Mouse (Mus musculus): ENCODE results near the gene Ccdc126.

Gene Ccdc126

DNA sequence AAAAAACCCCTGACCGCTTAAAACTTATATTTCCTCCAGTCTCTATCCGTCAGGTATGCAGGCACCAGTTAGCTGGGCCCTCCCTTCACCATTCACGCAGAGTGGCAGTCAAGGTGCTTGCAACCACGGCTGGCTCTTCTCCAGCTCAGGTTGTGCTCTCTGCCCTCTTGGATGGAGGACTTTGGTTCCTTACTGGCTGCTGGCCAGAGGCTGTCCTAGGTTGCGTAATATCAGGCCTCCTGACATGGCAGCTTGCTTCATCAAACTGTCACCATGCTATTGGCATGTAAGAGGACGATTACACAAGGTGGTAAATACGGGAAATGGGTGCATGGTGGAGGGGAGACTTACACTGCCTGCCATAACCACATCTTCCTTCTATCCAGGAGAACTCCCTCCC, 30.8 kb downstream of the Ccdc126 start:
- DNase-seq: peak; percentile 20

DNA sequence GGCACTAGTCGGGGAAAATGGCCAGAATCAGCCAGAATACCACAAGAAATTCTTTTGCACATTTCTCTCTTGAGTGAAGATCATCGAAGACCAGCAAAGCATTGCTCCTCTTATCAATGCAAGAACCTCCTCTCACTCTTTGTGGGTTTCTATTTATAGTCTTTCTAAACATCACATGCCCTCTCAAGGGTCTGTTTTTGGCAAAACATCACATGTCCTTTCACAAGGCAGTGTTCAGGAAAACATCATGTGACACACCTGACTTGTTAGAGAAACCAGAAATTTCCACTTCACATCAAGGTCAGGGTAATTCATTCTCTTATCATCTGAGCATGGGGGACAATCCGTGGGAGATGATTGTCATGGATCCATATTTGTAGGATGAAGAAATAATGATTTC, 35.5 kb downstream of the Ccdc126 start:
- no peak for DNase-seq

DNA sequence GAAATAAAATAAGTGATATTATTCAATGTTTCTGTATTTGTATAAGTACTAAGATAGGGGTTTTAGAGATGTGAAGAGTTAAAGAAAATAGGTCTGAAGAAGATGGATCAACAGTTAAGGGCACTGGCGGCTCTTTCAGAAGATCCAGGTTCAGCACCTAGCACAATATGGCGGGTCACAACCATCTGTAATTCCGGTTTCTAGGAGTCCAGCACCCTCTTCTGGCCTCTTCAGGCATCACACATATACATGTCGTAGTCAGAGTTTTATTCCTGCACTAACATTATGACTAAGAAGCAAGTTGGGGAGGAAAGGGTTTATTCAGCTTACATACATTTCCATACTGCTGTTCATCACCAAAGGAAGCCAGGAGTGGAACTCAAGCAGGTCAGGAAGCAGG, 36.1 kb downstream of the Ccdc126 start:
- DNase-seq: no peak

DNA sequence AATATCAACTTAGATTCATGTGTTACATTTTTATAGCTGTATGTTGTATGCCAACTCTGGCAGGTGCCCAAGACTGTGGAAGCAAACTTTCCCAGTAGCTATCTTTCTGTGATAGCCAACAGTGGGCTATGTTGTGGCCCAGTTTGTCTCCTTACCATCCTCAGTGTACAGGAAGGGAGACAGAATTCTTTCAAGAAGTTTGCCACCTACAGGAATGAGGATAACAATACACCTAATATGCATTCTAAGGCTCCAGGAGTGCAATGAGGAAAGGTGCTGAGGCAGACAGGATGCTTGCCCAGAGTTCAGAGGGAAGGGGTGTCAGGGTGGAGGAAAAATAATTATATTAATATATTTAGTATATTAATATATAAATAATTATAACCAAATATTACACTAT, 41.3 kb downstream of the Ccdc126 start:
- no peak for DNase-seq

DNA sequence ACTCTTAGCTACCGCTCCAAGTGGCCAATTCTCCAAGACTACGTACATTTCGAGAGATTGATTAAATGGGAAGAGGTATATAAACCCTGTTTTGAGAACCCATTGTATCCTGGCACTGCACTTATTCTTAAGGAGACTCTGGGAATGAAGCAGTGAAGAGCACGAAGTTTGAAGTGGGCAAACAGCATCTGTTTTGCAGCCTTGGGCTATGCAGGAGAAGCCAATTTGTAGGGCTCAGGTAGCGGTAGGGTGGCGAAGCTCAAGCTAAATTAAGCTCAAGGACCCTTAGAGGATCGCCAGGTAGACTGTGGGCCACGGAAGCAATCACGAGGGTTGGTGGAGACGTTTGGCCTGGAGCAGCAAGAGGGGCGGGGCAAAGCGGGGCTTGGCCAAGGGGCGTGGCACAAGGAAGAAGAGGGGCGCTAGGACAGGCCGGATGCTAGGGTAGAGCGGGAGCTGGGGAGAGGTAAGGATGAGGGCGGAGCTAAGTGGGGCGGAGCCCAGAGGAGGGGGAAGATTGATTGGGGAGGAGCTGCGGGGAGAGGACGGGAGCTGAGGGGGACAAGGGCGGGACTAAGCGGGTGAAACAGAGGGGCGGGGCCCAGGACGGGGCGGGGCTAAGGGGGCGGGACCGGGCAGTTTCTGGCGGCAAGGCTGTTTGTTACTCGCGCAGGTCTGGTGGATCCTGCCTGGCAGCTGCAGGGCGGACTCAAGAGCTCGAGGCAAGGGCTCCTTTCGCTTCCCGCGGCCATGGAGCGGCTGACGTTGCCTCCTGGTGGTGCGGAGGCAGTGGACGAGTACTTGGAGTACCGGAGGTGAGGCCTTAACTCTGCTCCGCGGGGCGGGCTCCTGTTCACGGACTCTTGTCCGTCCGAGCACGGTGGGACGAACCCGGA, 48.3 kb downstream of the Ccdc126 start, which contains the start of gene Fam221a:
Gene Fam221a, plus strand, starts transcription at position 581 of the 896 bp plus-strand sequence.
- peak; percentile 96 for DNase-seq

DNA sequence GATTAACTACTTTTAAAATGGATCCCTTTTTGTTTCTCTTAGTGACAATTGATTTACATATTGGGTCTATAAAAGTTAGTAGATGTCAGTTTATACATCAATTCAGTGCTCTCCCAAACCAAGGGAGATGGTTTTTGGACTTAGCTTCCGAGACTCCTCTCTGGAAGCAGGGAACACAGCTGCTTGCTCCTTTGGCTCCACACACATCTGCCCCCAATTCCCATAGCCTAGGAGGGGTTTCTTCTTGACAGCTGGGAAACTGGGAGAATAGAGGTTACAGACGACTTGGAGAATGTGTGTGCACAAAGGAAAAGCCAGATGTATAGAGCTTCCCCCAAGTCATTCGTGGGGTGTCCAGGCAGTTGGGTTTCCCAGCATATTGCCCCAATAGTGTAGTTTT, 49.1 kb downstream of the Ccdc126 start:
- DNase-seq: no peak

DNA sequence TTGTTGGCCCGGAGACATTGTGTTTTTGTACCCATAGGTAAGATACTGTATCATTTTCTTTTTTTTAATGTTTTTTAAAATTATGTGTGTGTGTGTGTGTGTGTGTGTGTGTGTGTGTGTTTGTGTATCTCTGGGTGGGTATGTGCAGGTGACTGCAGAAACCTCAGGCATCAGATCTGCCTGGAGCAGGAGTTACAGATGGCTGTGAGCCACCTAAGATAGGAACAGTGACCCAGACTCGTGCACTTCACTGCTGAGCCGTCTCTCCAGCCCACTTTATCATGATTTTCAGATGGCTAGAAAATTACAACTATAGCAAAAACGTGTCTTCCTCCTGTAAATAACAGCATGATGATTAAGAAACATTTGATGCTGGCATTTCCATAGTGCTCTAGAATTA, 53.6 kb downstream of the Ccdc126 start:
- DNase-seq: no peak

DNA sequence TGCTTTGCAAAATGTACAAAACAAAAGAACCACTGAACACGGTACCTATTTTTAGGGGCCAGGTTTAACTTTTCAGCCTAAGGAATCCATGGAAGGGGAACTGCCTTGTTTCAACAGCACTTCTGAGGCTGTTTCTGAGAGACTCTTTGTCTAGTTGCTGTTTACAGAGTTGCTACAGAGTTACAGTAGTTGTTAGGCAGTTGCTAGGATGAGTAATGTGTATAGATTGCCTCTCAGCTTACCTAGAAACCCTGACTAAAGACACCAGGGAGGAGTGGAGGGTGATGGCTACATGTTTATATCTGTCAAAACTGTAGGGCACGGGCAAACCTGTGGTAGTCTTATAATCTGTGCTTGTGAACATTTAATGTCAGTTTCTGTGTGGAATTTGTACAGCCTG, 54.9 kb downstream of the Ccdc126 start:
- no peak for DNase-seq

DNA sequence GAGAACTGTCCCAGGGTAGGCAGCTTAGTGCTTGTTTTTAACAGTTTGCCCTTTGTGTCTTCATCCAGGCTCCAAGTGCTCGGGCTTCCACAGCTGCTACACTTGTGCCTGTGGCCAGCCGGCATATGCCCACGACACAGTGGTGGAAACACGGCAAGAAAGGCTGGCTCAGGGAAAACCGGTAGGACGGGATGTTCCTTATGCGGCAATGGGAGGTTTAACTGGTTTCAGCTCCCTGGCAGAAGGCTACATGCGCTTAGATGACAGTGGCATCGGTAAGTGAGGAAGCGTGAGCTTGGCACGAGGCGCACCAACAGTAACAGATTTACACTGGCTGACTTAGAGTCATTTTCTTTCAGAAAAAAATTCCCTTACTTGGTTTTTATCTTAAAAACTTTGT, 59.3 kb downstream of the Ccdc126 start:
- DNase-seq: no peak
